Mouse (Mus musculus) kidney, adult 18-20 months (tissue): ENCODE results near the gene Zcchc14.
"Not testable (repeated sequence)": the region's sequence is repeated elsewhere in the genome, so short reads cannot be mapped to it uniquely, and the experiment has no call there.

ENCODE experiments used
- DNase-seq: peaks from one replicate; pipeline ENCODE4 v3.0.0; 2021

Zcchc14 gene

GRCm38 (mm10) chr8:121620801-121621516 is 31.7 kb downstream of the Zcchc14 start:
- DNase-seq, result peak; percentile 80

- peak; percentile 75 for DNase-seq
Observed at GRCm38 (mm10) chr8:121619401-121619995, 33.2 kb downstream of the Zcchc14 start.

GRCm38 (mm10) chr8:121613419-121613818 is 39.3 kb downstream of the Zcchc14 start:
- no peak for DNase-seq

- no peak for DNase-seq
Observed at GRCm38 (mm10) chr8:121609916-121610315, 42.8 kb downstream of the Zcchc14 start.

GRCm38 (mm10) chr8:121609251-121609650 is 43.5 kb downstream of the Zcchc14 start:
- DNase-seq, result no peak

- DNase-seq, result peak; percentile 39
Observed at GRCm38 (mm10) chr8:121607661-121608060, 45.0 kb downstream of the Zcchc14 start.

- DNase-seq, result no peak
Observed at GRCm38 (mm10) chr8:121603801-121604200, 48.9 kb downstream of the Zcchc14 start.

GRCm38 (mm10) chr8:121602860-121603259 is 49.8 kb downstream of the Zcchc14 start:
- DNase-seq, result peak; percentile 80

GRCm38 (mm10) chr8:121602411-121602810 is 50.3 kb downstream of the Zcchc14 start:
- DNase-seq, result no peak

- no peak for DNase-seq
Observed at GRCm38 (mm10) chr8:121599842-121600241, 52.9 kb downstream of the Zcchc14 start.

GRCm38 (mm10) chr8:121598892-121599291 is 53.8 kb downstream of the Zcchc14 start:
- DNase-seq, result peak; percentile 86

GRCm38 (mm10) chr8:121598190-121598589 is 54.5 kb downstream of the Zcchc14 start:
- DNase-seq, result no peak

GRCm38 (mm10) chr8:121597492-121597891 is 55.2 kb downstream of the Zcchc14 start:
- not testable (repeated sequence) for DNase-seq

- peak; percentile 42 for DNase-seq
Observed at GRCm38 (mm10) chr8:121593983-121594382, 58.7 kb downstream of the Zcchc14 start.

GRCm38 (mm10) chr8:121593293-121593692 is 59.4 kb downstream of the Zcchc14 start:
- DNase-seq, result no peak

- DNase-seq, result peak; percentile 56
Observed at GRCm38 (mm10) chr8:121591178-121592066, 61.3 kb downstream of the Zcchc14 start.

- peak; percentile 97 for DNase-seq
Observed at GRCm38 (mm10) chr8:121590203-121591177, 62.2 kb downstream of the Zcchc14 start, which contains the start of gene Map1lc3b. Map1lc3b (plus strand) TSS chr8:121590361.

- no peak for DNase-seq
Observed at GRCm38 (mm10) chr8:121589205-121589726, 63.4 kb downstream of the Zcchc14 start.

- no peak for DNase-seq
Observed at GRCm38 (mm10) chr8:121588750-121589149, 64.0 kb downstream of the Zcchc14 start.

- peak; percentile 100 for DNase-seq
Observed at GRCm38 (mm10) chr8:121585159-121585825, 67.4 kb downstream of the Zcchc14 start.

GRCm38 (mm10) chr8:121584730-121585129 is 68.0 kb downstream of the Zcchc14 start:
- no peak for DNase-seq
